Mouse (Mus musculus) kidney, postnatal 14 days (tissue): ENCODE data around the gene Svbp.

Experiments
- DNase-seq: peaks from one replicate; pipeline ENCODE4 v3.0.0; 2022; ENCODE audit warnings: mixed read lengths

Svbp gene

GRCm38 (mm10) chr4:119191273-119191672, 3.8 kb upstream of the Svbp start:
- no peak for DNase-seq

- no peak for DNase-seq
These were observed 2.3 kb upstream of the Svbp start for GRCm38 (mm10) chr4:119192757-119193156.

- DNase-seq: no peak
These were observed 645 bp downstream of the Svbp start for GRCm38 (mm10) chr4:119195582-119196320.

- no peak for DNase-seq
These were observed 3.0 kb downstream of the Svbp start for GRCm38 (mm10) chr4:119198105-119198504.

- DNase-seq: peak; percentile 75
These were observed 9.6 kb downstream of the Svbp start for GRCm38 (mm10) chr4:119204672-119205071.

GRCm38 (mm10) chr4:119216667-119217066, 21.6 kb downstream of the Svbp start:
- DNase-seq: peak; percentile 11

GRCm38 (mm10) chr4:119218169-119218568, 23.1 kb downstream of the Svbp start, which contains the start of gene Tmem269:
TSS of gene Tmem269 (minus strand) at chr4:119218217.
- DNase-seq: no peak

- DNase-seq: peak; percentile 42
These were observed 28.6 kb downstream of the Svbp start for GRCm38 (mm10) chr4:119223696-119224095.

GRCm38 (mm10) chr4:119224534-119224933, 29.4 kb downstream of the Svbp start:
- no peak for DNase-seq

GRCm38 (mm10) chr4:119225719-119226118, 30.6 kb downstream of the Svbp start:
- DNase-seq: no peak

GRCm38 (mm10) chr4:119226751-119227150, 31.6 kb downstream of the Svbp start:
- DNase-seq: no peak

GRCm38 (mm10) chr4:119232410-119233255, 37.5 kb downstream of the Svbp start, which contains the start of the genes AU022252 and P3h1:
TSS of gene AU022252 (minus strand) at chr4:119232712.
TSS of gene P3h1 (plus strand) at chr4:119232915.
- DNase-seq: peak; percentile 100

GRCm38 (mm10) chr4:119233256-119233901, 38.3 kb downstream of the Svbp start:
- peak; percentile 60 for DNase-seq

- DNase-seq: no peak
These were observed 39.2 kb downstream of the Svbp start for GRCm38 (mm10) chr4:119234348-119234747.

- no peak for DNase-seq
These were observed 43.6 kb downstream of the Svbp start for GRCm38 (mm10) chr4:119238661-119239060.

GRCm38 (mm10) chr4:119239181-119239682, 44.1 kb downstream of the Svbp start:
- no peak for DNase-seq

GRCm38 (mm10) chr4:119241664-119242063, 46.6 kb downstream of the Svbp start:
- no peak for DNase-seq

GRCm38 (mm10) chr4:119242571-119242970, 47.5 kb downstream of the Svbp start:
- DNase-seq: no peak

- DNase-seq: no peak
These were observed 49.5 kb downstream of the Svbp start for GRCm38 (mm10) chr4:119244468-119245240.

- DNase-seq: no peak
These were observed 50.5 kb downstream of the Svbp start for GRCm38 (mm10) chr4:119245556-119245955.

- no peak for DNase-seq
These were observed 50.9 kb downstream of the Svbp start for GRCm38 (mm10) chr4:119245961-119246360.

- DNase-seq: no peak
These were observed 51.7 kb downstream of the Svbp start for GRCm38 (mm10) chr4:119246688-119247225.
